Mouse (Mus musculus) E14TG2a.4 (cell line): ENCODE measurements around the gene Acat2.
"Not testable (repeated sequence)": the region's sequence is repeated elsewhere in the genome, so short reads cannot be mapped to it uniquely, and the experiment has no call there.

ENCODE experiments used
- H3K27me3 ChIP-seq: 2 replicates; pipeline ENCODE4 v1.6.1; 2014; ENCODE audit warnings: low read length, control low read depth; ENCODE audit not compliant: insufficient read depth
- H3K36me3 ChIP-seq: 2 replicates; pipeline ENCODE4 v1.6.1; 2014; ENCODE audit warnings: low read length, control low read depth; ENCODE audit not compliant: insufficient read depth
- H3K4me1 ChIP-seq: replicated peaks from 2 replicates; pipeline ENCODE4 v1.6.1; 2014; ENCODE audit warnings: low read depth, low read length, control low read depth
- H3K4me3 ChIP-seq: replicated peaks from 2 replicates; pipeline ENCODE4 v1.5.1; 2014; ENCODE audit warnings: mild to moderate bottlenecking, low read length
- H3K9me3 ChIP-seq: 2 replicates; pipeline ENCODE4 v1.6.1; 2014; ENCODE audit warnings: low read length, control low read depth
- CTCF ChIP-seq: conservative IDR thresholded peaks from 2 replicates; pipeline ENCODE4 v1.5.1; 2014; ENCODE audit warnings: low read length
- NANOG ChIP-seq: IDR thresholded peaks from 2 replicates; pipeline ENCODE4 v1.6.1; 2014; ENCODE audit warnings: borderline replicate concordance, low read length, mixed read lengths
- POU5F1 ChIP-seq: IDR thresholded peaks from 2 replicates; pipeline ENCODE4 v1.6.1; 2014; ENCODE audit warnings: low read length, borderline replicate concordance

Acat2 gene

DNA sequence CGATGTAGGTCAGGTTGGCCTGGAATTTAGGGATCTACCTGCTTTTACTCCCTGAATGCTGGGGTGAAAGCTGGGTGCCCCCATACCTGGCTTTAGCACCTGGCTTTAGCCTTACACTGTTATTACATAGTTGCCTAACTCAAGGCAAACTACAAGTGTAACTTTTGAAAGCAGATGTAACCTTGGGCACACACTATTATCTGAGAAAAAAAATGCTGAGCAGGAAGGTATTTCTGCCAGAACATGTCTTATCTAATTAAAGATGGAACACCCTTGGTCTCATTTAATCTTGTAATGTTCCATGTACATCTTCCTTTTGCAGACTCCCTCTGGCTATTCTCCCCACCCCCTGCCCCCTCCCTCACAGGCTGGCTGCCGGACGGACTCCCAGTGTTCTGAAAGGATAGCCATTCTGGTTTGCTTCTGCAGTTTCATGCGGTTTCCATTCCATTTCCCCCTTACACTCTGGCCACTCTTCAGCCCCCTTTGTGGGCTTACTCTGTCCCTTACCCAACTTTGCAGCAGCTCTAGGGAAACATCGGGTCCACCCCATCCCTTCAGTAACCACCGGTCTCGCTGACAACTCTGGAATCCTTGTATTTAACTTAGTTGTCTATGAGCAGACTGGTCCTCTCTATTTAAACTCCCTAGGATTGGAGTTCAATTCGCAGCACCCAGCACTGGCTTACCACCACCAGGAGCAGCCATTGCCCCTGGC lies 18.8 kb downstream of the Acat2 start:
- H3K9me3 ChIP-seq: no peaks in the 10 kb centered on the region
- no peaks in the 10 kb centered on the region for H3K27me3 ChIP-seq
- H3K4me1 ChIP-seq: peaks cover 10% of the 10 kb centered on the region; the same call in 1 of the 2 replicates
- H3K36me3 ChIP-seq: peaks cover 45% of the 10 kb centered on the region
- no peak overlapping the region for H3K4me3 ChIP-seq
- TF ChIP-seq NANOG: no peak
- no peak for TF ChIP-seq CTCF
- TF ChIP-seq POU5F1: no peak

GRCm38 (mm10) chr17:12940151-12940805 lies 20.3 kb downstream of the Acat2 start, which contains the start of gene Acat3:
Gene Acat3 (minus strand): TSS chr17:12940600.
- Histone ChIP-seq H3K4me1 (peaks cover 10% of the 10 kb centered on the region; the same call in 1 of the 2 replicates), H3K9me3 (no peaks in the 10 kb centered on the region), H3K4me3 (peak within 1 kb of the TSS; percentile 69), H3K27me3 (no peaks in the 10 kb centered on the region), H3K36me3 (peaks cover 32% of the 10 kb centered on the region)
- no peak for TF ChIP-seq CTCF
- TF ChIP-seq NANOG: no peak
- no peak for TF ChIP-seq POU5F1

DNA sequence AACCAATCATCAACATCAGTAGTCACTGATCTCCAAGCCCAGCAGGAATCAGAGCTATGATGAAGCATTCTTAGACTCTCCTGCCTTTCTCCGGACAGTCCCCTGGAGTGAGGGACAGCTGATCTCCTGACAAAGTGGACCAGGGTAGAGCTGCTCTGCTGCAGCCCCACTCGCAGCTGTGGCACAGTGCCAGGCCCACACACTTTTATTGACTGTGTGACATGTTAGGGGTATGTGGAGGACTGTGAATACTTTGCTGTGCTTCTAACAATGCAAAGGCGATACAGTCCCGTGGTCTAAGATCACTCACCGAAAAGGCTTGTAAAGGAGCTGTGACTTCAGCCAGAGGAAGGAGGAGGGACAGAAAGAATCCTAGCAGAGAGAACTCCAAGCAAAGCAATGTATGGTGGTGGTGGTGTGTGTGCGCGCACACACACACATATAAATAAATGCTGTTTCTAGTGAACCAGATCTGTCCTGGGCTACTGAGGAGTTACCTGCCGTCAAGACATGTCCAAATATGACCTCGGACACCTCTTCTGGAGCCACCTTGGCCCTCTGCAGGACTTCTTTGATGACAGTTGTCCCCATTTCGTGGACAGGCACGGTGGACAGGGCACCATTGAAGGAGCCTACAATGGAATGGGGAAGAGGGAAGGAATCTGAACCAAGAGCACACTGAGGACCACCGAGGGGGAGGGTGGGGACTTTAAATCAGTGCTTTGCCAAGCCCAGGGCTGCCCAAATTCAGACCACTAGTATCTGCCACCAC lies 21.0 kb downstream of the Acat2 start:
- Histone ChIP-seq H3K4me3 (peak overlapping the region; percentile 69), H3K36me3 (peaks cover 25% of the 10 kb centered on the region), H3K4me1 (peaks cover 10% of the 10 kb centered on the region; the same call in 1 of the 2 replicates)
- H3K9me3 ChIP-seq, H3K27me3 ChIP-seq: not testable (repeated sequence)

DNA sequence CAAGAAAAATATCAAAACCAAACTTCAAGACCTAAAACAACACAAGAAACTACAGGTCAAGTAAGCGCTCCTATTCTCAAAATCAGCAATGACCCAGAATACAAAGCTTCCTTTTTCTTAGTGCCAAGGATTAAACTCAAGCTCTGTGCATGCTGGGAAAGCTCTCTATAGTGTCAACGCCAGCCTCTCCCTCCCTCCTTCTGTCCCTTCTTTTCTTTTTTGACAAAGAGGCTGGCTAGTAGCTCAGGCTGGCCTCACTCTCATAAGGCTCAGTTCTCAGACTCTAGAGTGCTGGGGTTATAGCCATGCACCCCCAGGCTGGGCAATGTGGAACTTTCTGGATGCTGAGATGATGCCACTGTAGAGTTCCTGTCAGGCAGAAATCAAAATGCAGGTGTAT lies 22.5 kb downstream of the Acat2 start:
- Histone ChIP-seq H3K9me3 (no peaks in the 10 kb centered on the region), H3K27me3 (no peaks in the 10 kb centered on the region), H3K36me3 (peaks cover 12% of the 10 kb centered on the region), H3K4me1 (peaks cover 8% of the 10 kb centered on the region; the same call in 1 of the 2 replicates), H3K4me3 (no peak overlapping the region)
- TF ChIP-seq CTCF (no peak), POU5F1 (no peak), NANOG (no peak)

DNA sequence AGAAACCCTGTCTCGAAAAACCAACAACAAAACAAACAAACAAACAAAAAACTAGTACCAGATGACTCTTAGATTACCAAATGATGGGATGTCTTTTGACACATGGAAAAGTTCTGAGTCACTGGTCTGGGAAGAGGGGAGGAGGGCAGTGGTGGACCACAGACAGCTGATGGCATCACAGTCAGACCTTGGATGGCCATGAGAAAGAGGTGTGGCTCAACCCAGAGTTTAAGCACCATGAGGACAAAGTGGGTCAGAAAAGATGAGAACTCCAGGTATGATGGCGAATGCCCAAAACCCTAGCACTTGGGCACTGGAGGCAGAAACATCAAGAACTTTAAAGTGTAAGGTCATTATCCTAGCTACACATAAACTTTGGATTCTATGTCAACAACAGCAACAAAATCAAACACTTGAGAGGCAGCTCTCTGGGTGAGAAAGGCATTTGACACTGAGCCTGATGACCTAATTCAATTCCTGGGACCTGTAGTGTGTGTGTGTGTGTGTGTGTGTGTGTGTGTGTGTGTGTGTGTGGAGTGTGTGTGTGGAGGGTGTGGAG lies 23.1 kb downstream of the Acat2 start:
- peaks cover 7% of the 10 kb centered on the region for H3K36me3 ChIP-seq
- H3K9me3 ChIP-seq: no peaks in the 10 kb centered on the region
- H3K27me3 ChIP-seq: no peaks in the 10 kb centered on the region
- H3K4me1 ChIP-seq: peaks cover 8% of the 10 kb centered on the region; the same call in 1 of the 2 replicates
- no peak for TF ChIP-seq NANOG
- TF ChIP-seq POU5F1: no peak
- no peak for TF ChIP-seq CTCF
- H3K4me3 ChIP-seq: no peak overlapping the region

GRCm38 (mm10) chr17:12935719-12936118 lies 24.8 kb downstream of the Acat2 start:
- Histone ChIP-seq H3K9me3 (no peaks in the 10 kb centered on the region), H3K27me3 (no peaks in the 10 kb centered on the region), H3K4me1 (peaks cover 10% of the 10 kb centered on the region), H3K4me3 (no peak overlapping the region), H3K36me3 (no peaks in the 10 kb centered on the region)
- TF ChIP-seq CTCF: no peak
- no peak for TF ChIP-seq NANOG
- no peak for TF ChIP-seq POU5F1

DNA sequence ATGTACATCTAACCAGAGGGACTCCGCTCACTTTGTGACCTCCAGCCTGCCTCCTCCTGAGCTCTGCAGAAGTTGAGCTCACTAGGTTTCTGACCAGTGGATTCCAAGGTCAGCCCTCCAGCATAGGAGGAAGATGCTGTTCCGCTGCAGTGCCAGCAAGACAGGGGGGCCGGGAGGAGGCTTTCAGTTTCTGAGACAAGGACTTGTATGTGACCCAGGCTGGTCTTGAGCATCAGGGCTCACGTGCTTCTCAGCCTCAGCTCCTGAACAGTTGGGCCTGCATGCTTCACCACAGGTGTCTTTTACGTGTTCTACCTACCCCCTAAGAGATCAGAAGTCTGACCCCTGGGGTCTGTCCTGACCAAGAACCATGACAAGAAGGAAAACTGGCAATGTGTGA lies 29.0 kb downstream of the Acat2 start:
- not testable (repeated sequence) for H3K9me3 ChIP-seq, H3K36me3 ChIP-seq, H3K27me3 ChIP-seq, H3K4me1 ChIP-seq, H3K4me3 ChIP-seq

DNA sequence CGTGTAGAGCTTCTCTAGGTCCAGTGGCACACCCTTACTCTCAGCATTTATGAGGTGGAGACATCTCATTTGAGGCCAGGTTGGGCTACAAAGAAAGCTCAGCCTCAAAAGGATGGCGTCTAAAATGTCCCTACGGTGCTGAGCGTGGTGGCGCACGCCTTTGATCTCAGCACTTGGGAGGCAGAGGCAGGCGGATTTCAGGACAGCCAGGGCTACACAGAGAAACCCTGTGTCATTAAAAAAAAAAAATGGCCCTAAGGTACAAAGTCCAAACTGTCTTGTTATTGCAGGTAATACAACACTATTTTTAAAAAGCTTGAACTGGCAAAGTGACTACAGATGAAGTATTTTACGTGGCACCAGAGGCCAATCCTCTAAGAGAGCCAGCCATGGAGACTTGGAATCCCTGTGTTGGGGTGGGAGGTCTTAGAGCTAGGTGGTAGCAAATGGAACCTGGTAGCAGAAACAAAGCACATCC lies 34.8 kb downstream of the Acat2 start:
- Histone ChIP-seq H3K27me3 (no peaks in the 10 kb centered on the region), H3K36me3 (peaks cover 60% of the 10 kb centered on the region), H3K4me3 (no peak overlapping the region), H3K4me1 (peaks cover 34% of the 10 kb centered on the region), H3K9me3 (no peaks in the 10 kb centered on the region)
- no peak for TF ChIP-seq CTCF
- TF ChIP-seq NANOG: no peak
- TF ChIP-seq POU5F1: no peak
